Mouse (Mus musculus) MEL (cell line): ENCODE data around the gene Itpr2. TPM values are rescaled to one million over a fixed set of nuclear protein-coding genes. Genes with fewer than 3 reads are reported as not detected.

Source experiments
- DNase-seq: peaks from one replicate; pipeline ENCODE4 v3.0.0; 2011; ENCODE audit warnings: low read depth, low spot score
- H3K27ac ChIP-seq: 2 replicates; pipeline ENCODE4 v1.5.1; 2012; ENCODE audit warnings: low read depth, mild to moderate bottlenecking, control low read depth, low read length, moderate library complexity; ENCODE audit not compliant: control insufficient read depth
- H3K27me3 ChIP-seq, 2 experiments: fragments of 150-350 bp in 1 of 2; sonication (generic) in 1 of 2; 2 replicates each; pipeline ENCODE4 v1.6.1; 2012; ENCODE audit warnings: low read length in 2 of 2, mild to moderate bottlenecking in 2 of 2, improper control_type of control experiment in 1 of 2, moderate library complexity in 1 of 2; ENCODE audit not compliant: insufficient read depth in 2 of 2, control insufficient read depth in 1 of 2
- H3K36me3 ChIP-seq, 2 experiments: 2 replicates each; pipeline ENCODE4 v1.6.1; 2012 to 2014; ENCODE audit warnings: low read length in 2 of 2, improper control_type of control experiment in 1 of 2, inconsistent platforms in 1 of 2, mild to moderate bottlenecking in 1 of 2; ENCODE audit not compliant: insufficient read depth in 2 of 2, control insufficient read depth in 1 of 2
- H3K4me1 ChIP-seq, 2 experiments: fragments of 150-350 bp in 1 of 2; sonication (generic) in 1 of 2; 2 replicates each; pipeline ENCODE4 v1.6.1; 2012; ENCODE audit warnings: low read length in 2 of 2, improper control_type of control experiment in 1 of 2, mild to moderate bottlenecking in 1 of 2; ENCODE audit not compliant: insufficient read depth in 2 of 2, control insufficient read depth in 1 of 2
- H3K4me3 ChIP-seq, 2 experiments: fragments of 150-350 bp in 1 of 2; sonication (generic) in 1 of 2; 2 replicates each; pipeline ENCODE4 v1.5.1; 2012; ENCODE audit warnings: low read depth in 2 of 2, low read length in 2 of 2, mild to moderate bottlenecking in 2 of 2, moderate library complexity in 2 of 2, control low read depth in 1 of 2, improper control_type of control experiment in 1 of 2; ENCODE audit not compliant: control insufficient read depth in 1 of 2, insufficient read depth in 1 of 2
- H3K79me2 ChIP-seq: 2 replicates; pipeline ENCODE4 v1.6.1; 2012; ENCODE audit warnings: mild to moderate bottlenecking, low read length, moderate library complexity; ENCODE audit not compliant: control insufficient read depth, poor library complexity, insufficient read depth
- H3K9ac ChIP-seq: 2 replicates; pipeline ENCODE4 v1.6.1; 2012; ENCODE audit warnings: low read depth, mild to moderate bottlenecking, control low read depth, low read length, moderate library complexity; ENCODE audit not compliant: control insufficient read depth, poor library complexity, severe bottlenecking
- H3K9me3 ChIP-seq: fragments of 150-350 bp; sonication (generic); replicated peaks from 2 replicates; pipeline ENCODE4 v1.6.1; 2012; ENCODE audit warnings: mild to moderate bottlenecking, low read length, improper control_type of control experiment, moderate library complexity; ENCODE audit not compliant: insufficient read depth
- BHLHE40 ChIP-seq: IDR thresholded peaks from 2 replicates; pipeline ENCODE4 v1.6.1; 2012; ENCODE audit warnings: low read depth, mild to moderate bottlenecking, inconsistent platforms, low read length, improper control_type of control experiment, borderline replicate concordance
- CHD1 ChIP-seq: IDR thresholded peaks from 2 replicates; pipeline ENCODE4 v1.6.1; 2012; ENCODE audit warnings: low read depth, mild to moderate bottlenecking, inconsistent platforms, low read length, improper control_type of control experiment
- CHD2 ChIP-seq: IDR thresholded peaks from 2 replicates; pipeline ENCODE4 v1.6.1; 2011; ENCODE audit warnings: low read length, improper control_type of control experiment
- CTCF ChIP-seq, 3 experiments: IDR thresholded peaks in 2 of 3; conservative IDR thresholded peaks in 1 of 3; 2 replicates each; pipeline ENCODE4 v1.5.1; 2011 to 2012; ENCODE audit warnings: low read length in 3 of 3, low read depth in 2 of 3, mild to moderate bottlenecking in 2 of 3, improper control_type of control experiment in 1 of 3, inconsistent platforms in 1 of 3, mixed read lengths in 1 of 3, moderate library complexity in 1 of 3; ENCODE audit not compliant: control insufficient read depth in 1 of 3, insufficient read depth in 1 of 3, poor library complexity in 1 of 3, severe bottlenecking in 1 of 3
- ELF1 ChIP-seq: IDR thresholded peaks from 2 replicates; pipeline ENCODE4 v1.6.1; 2014; ENCODE audit warnings: low read depth, mild to moderate bottlenecking, inconsistent platforms, low read length, improper control_type of control experiment, moderate library complexity
- EP300 ChIP-seq, 2 experiments: IDR thresholded peaks; 2 replicates each; pipeline ENCODE4 v1.6.1; 2011; ENCODE audit warnings: improper control_type of control experiment in 2 of 2, low read length in 2 of 2, low read depth in 1 of 2, mild to moderate bottlenecking in 1 of 2
- ETS1 ChIP-seq: IDR thresholded peaks from 2 replicates; pipeline ENCODE4 v1.6.1; 2012; ENCODE audit warnings: low read depth, mild to moderate bottlenecking, inconsistent platforms, low read length, improper control_type of control experiment, moderate library complexity
- GABPA ChIP-seq: IDR thresholded peaks from 2 replicates; pipeline ENCODE4 v1.6.1; 2012; ENCODE audit warnings: low read depth, mild to moderate bottlenecking, inconsistent platforms, low read length, improper control_type of control experiment, moderate library complexity
- GATA1 ChIP-seq: IDR thresholded peaks from 2 replicates; pipeline ENCODE4 v1.6.1; 2011; ENCODE audit warnings: low read depth, low read length, improper control_type of control experiment
- JUND ChIP-seq: IDR thresholded peaks from 2 replicates; pipeline ENCODE4 v1.6.1; 2011; ENCODE audit warnings: low read depth, mild to moderate bottlenecking, improper control_type of control experiment, low read length
- KAT2A ChIP-seq: conservative IDR thresholded peaks from 2 replicates; pipeline ENCODE4 v1.6.1; 2012; ENCODE audit warnings: low read depth, low read length, improper control_type of control experiment, inconsistent platforms
- MAX ChIP-seq: IDR thresholded peaks from 2 replicates; pipeline ENCODE4 v1.6.1; 2011; ENCODE audit warnings: low read length, improper control_type of control experiment
- MAZ ChIP-seq: IDR thresholded peaks from 2 replicates; pipeline ENCODE4 v1.6.1; 2012; ENCODE audit warnings: low read depth, mild to moderate bottlenecking, inconsistent platforms, low read length, improper control_type of control experiment
- MEF2A ChIP-seq: IDR thresholded peaks from 2 replicates; pipeline ENCODE4 v1.6.1; 2014; ENCODE audit warnings: low read depth, mild to moderate bottlenecking, inconsistent platforms, low read length, improper control_type of control experiment; ENCODE audit not compliant: poor library complexity, insufficient replicate concordance, severe bottlenecking; ENCODE audit errors: extremely low read depth
- MXI1 ChIP-seq: IDR thresholded peaks from 2 replicates; pipeline ENCODE4 v1.6.1; 2011; ENCODE audit warnings: mild to moderate bottlenecking, low read depth, low read length, improper control_type of control experiment
- MYB ChIP-seq: IDR thresholded peaks from 2 replicates; pipeline ENCODE4 v1.6.1; 2011; ENCODE audit warnings: mild to moderate bottlenecking, low read depth, low read length, improper control_type of control experiment
- MYC ChIP-seq: IDR thresholded peaks from 2 replicates; pipeline ENCODE4 v1.6.1; 2011; ENCODE audit warnings: low read depth, mild to moderate bottlenecking, low read length, improper control_type of control experiment, moderate library complexity
- NELFE ChIP-seq: IDR thresholded peaks from 2 replicates; pipeline ENCODE4 v1.6.1; 2011; ENCODE audit warnings: low read depth, low read length, improper control_type of control experiment
- NRF1 ChIP-seq: IDR thresholded peaks from 2 replicates; pipeline ENCODE4 v1.6.1; 2014; ENCODE audit warnings: low read depth, mild to moderate bottlenecking, inconsistent platforms, low read length, improper control_type of control experiment, moderate library complexity; ENCODE audit not compliant: poor library complexity, insufficient read depth, severe bottlenecking
- POLR2A ChIP-seq, 2 experiments: IDR thresholded peaks; 2 replicates each; pipeline ENCODE4 v1.6.1; 2011 to 2012; ENCODE audit warnings: low read length in 2 of 2, mild to moderate bottlenecking in 2 of 2, control low read depth in 1 of 2, improper control_type of control experiment in 1 of 2, low read depth in 1 of 2, moderate library complexity in 1 of 2; ENCODE audit not compliant: control insufficient read depth in 1 of 2, insufficient read depth in 1 of 2, poor library complexity in 1 of 2
- RAD21 ChIP-seq: IDR thresholded peaks from 2 replicates; pipeline ENCODE4 v1.6.1; 2011; ENCODE audit warnings: mild to moderate bottlenecking, low read depth, low read length, improper control_type of control experiment
- RCOR1 ChIP-seq: IDR thresholded peaks from 2 replicates; pipeline ENCODE4 v1.6.1; 2012; ENCODE audit warnings: low read depth, mild to moderate bottlenecking, inconsistent platforms, low read length, improper control_type of control experiment
- SIN3A ChIP-seq: IDR thresholded peaks from 2 replicates; pipeline ENCODE4 v1.6.1; 2012; ENCODE audit warnings: low read length, improper control_type of control experiment, inconsistent platforms
- TAL1 ChIP-seq: IDR thresholded peaks from 2 replicates; pipeline ENCODE4 v1.6.1; 2012; ENCODE audit warnings: mild to moderate bottlenecking, inconsistent platforms, low read length, moderate library complexity, mixed read lengths
- TBP ChIP-seq: IDR thresholded peaks from 2 replicates; pipeline ENCODE4 v1.8.0; 2011; ENCODE audit warnings: low read depth, low read length, improper control_type of control experiment
- TCF12 ChIP-seq: IDR thresholded peaks from 2 replicates; pipeline ENCODE4 v1.6.1; 2014; ENCODE audit warnings: low read depth, mild to moderate bottlenecking, inconsistent platforms, low read length, improper control_type of control experiment, moderate library complexity
- USF2 ChIP-seq, 2 experiments: IDR thresholded peaks; 2 replicates each; pipeline ENCODE4 v1.6.1; 2011 to 2012; ENCODE audit warnings: improper control_type of control experiment in 2 of 2, low read length in 2 of 2, borderline replicate concordance in 1 of 2, inconsistent platforms in 1 of 2, low read depth in 1 of 2, mild to moderate bottlenecking in 1 of 2; ENCODE audit not compliant: insufficient read depth in 1 of 2
- ZC3H11A ChIP-seq: IDR thresholded peaks from 2 replicates; pipeline ENCODE4 v1.6.1; 2012; ENCODE audit warnings: low read depth, mild to moderate bottlenecking, inconsistent platforms, low read length, improper control_type of control experiment
- ZKSCAN1 ChIP-seq: IDR thresholded peaks from 2 replicates; pipeline ENCODE4 v1.6.1; 2012; ENCODE audit warnings: low read depth, mild to moderate bottlenecking, inconsistent platforms, low read length, improper control_type of control experiment, moderate library complexity
- ZNF384 ChIP-seq: IDR thresholded peaks from 2 replicates; pipeline ENCODE4 v1.6.1; 2012; ENCODE audit warnings: low read depth, mild to moderate bottlenecking, inconsistent platforms, low read length, improper control_type of control experiment
- polyA plus RNA-seq, 2 experiments: library from polyadenylated mRNA; stranded (reverse) in 1 of 2; unstranded in 1 of 2; fragments of >175 nt in 1 of 2; fragments of >200 nt in 1 of 2; gene quantifications; 2 replicates each; pipeline versions ENCODE4 v1.2.1 to v1.2.4; 2012; ENCODE audit warnings: low replicate concordance in 2 of 2, low read depth in 1 of 2; ENCODE audit not compliant: insufficient read length in 2 of 2, insufficient read depth in 1 of 2, missing spikeins in 1 of 2
- total RNA-seq: library from RNA; depleted of rRNA; stranded (reverse); fragments of 300-350 nt; gene quantifications from 2 replicates; pipeline ENCODE4 v1.2.3, GENCODE M21; 2012

Gene Itpr2
- total and polyA plus RNA-seq, 3 experiments = 1.5 to 3.0 TPM; not detected in 1

- Histone ChIP-seq H3K4me3 (no peak overlapping the region), H3K27ac (peak overlapping the region; percentile 22; the same call in 1 of the 2 replicates)
Observed at GRCm38 (mm10) chr6:146220071-146220470, 282.0 kb downstream of the Itpr2 start.

GRCm38 (mm10) chr6:146219534-146219933 lies 282.5 kb downstream of the Itpr2 start:
- Histone ChIP-seq H3K9me3 (no peaks in the 10 kb centered on the region), H3K4me3 (peak overlapping the region in 1 of 2 experiments; percentile 4; a peak in 1 of 4 replicates), H3K27me3 (no peaks in the 10 kb centered on the region), H3K27ac (peak overlapping the region; percentile 57), H3K79me2 (no peaks in the 10 kb centered on the region), H3K36me3 (peaks cover 0 to 19% of the 10 kb centered on the region in 2 experiments; a peak in 2 of 4 replicates), H3K9ac (peak overlapping the region; percentile 16; the same call in 1 of the 2 replicates), H3K4me1 (peaks cover 11 to 28% of the 10 kb centered on the region in 2 experiments)
- TF ChIP-seq MEF2A = no peak
- TF ChIP-seq EP300 (IDR thresholded peaks at IDR 0.05; ENCODE audit: low read depth in 1 of 2, low read length in 2 of 2) = peak; percentile 75 to 86
- TF ChIP-seq TCF12 = peak; percentile 88
- peak; percentile 82 for TF ChIP-seq MAX
- peak; percentile 38; the same call in 1 of the 2 replicates for TF ChIP-seq SIN3A
- 0 out of 2 replicates have a peak, but pooled peaks have one; percentile 25 for TF ChIP-seq MXI1
- no peak for TF ChIP-seq ZC3H11A
- peak; percentile 90 for TF ChIP-seq TAL1
- TF ChIP-seq MAZ = 0 out of 2 replicates have a peak, but pooled peaks have one; percentile 29
- peak; percentile 77 for TF ChIP-seq GATA1
- TF ChIP-seq BHLHE40 = 0 out of 2 replicates have a peak, but pooled peaks have one; percentile 63
- TF ChIP-seq CTCF (IDR thresholded peaks at IDR 0.05 in 2 of 3, conservative IDR thresholded peaks at IDR 0.05 in 1 of 3; ENCODE audit: control insufficient read depth in 1 of 3, insufficient read depth in 1 of 3, low read depth in 2 of 3, low read length in 3 of 3, poor library complexity in 1 of 3, severe bottlenecking in 1 of 3) = peak in 1 of 3 experiments; percentile 27; a peak in 1 of 6 replicates
- TF ChIP-seq MYC = peak; percentile 78
- no peak for TF ChIP-seq ELF1
- peak; percentile 53; the same call in 1 of the 2 replicates for TF ChIP-seq ETS1
- no peak for TF ChIP-seq KAT2A
- no peak for TF ChIP-seq USF2 (IDR thresholded peaks at IDR 0.05; ENCODE audit: borderline replicate concordance in 1 of 2, insufficient read depth in 1 of 2, low read depth in 1 of 2, low read length in 2 of 2)
- TF ChIP-seq CHD2 = no peak
- 0 out of 2 replicates have a peak, but pooled peaks have one; percentile 42 for TF ChIP-seq TBP
- DNase-seq = peak; percentile 81

More at GRCm38 (mm10) chr6:146220071-146220470, 282.0 kb downstream of the Itpr2 start:
- H3K36me3 ChIP-seq = peaks cover 0 to 19% of the 10 kb centered on the region in 2 experiments; a peak in 2 of 4 replicates
- peaks cover 11 to 28% of the 10 kb centered on the region in 2 experiments for H3K4me1 ChIP-seq
- no peaks in the 10 kb centered on the region for H3K9me3 ChIP-seq
- H3K27me3 ChIP-seq = no peaks in the 10 kb centered on the region
- TF ChIP-seq GATA1 (no peak), MYC (no peak), ELF1 (no peak), RAD21 (no peak), EP300 (IDR thresholded peaks at IDR 0.05; ENCODE audit: low read depth in 1 of 2, low read length in 2 of 2) (0 out of 4 replicates have a peak, but pooled peaks of 1 of the 2 experiments have one; percentile 19), BHLHE40 (0 out of 2 replicates have a peak, but pooled peaks have one; percentile 29), ZC3H11A (no peak), ZNF384 (no peak), JUND (no peak), TAL1 (no peak), POLR2A (IDR thresholded peaks at IDR 0.05; ENCODE audit: control insufficient read depth in 1 of 2, insufficient read depth in 1 of 2, low read depth in 1 of 2, low read length in 2 of 2, poor library complexity in 1 of 2) (no peak), CTCF (IDR thresholded peaks at IDR 0.05 in 2 of 3, conservative IDR thresholded peaks at IDR 0.05 in 1 of 3; ENCODE audit: control insufficient read depth in 1 of 3, insufficient read depth in 1 of 3, low read depth in 2 of 3, low read length in 3 of 3, poor library complexity in 1 of 3, severe bottlenecking in 1 of 3) (no peak), SIN3A (0 out of 2 replicates have a peak, but pooled peaks have one; percentile 9), RCOR1 (no peak), MEF2A (no peak), NELFE (no peak), ETS1 (no peak), USF2 (IDR thresholded peaks at IDR 0.05; ENCODE audit: borderline replicate concordance in 1 of 2, insufficient read depth in 1 of 2, low read depth in 1 of 2, low read length in 2 of 2) (no peak), CHD2 (no peak), MYB (no peak), TBP (no peak), CHD1 (no peak), NRF1 (no peak), TCF12 (no peak), GABPA (no peak), ZKSCAN1 (no peak)
- TF ChIP-seq, all 39 proteins: peak for 3
- no peak for DNase-seq
- no peaks in the 10 kb centered on the region for H3K79me2 ChIP-seq
- H3K9ac ChIP-seq = no peak overlapping the region; the same call in 1 of the 2 replicates
